Mouse (Mus musculus) midbrain, embryonic 14.5 days (tissue): Measurements from ENCODE around the gene Lysmd2. TPM values are rescaled to one million over a fixed set of nuclear protein-coding genes. Genes with fewer than 3 reads are reported as not detected.
"Not testable (repeated sequence)": the region's sequence is repeated elsewhere in the genome, so short reads cannot be mapped to it uniquely, and the experiment has no call there.

Experiments
- ATAC-seq: fragments of 200-750 bp; cut with Nextera tagmentation; 2 replicates; pipeline ENCODE4 v1.8.0; 2017; ENCODE audit warnings: moderate number of reproducible peaks, moderate library complexity; ENCODE audit not compliant: low FRiP score, low TSS enrichment
- DNase-seq: peaks from one replicate; pipeline ENCODE4 v3.0.0-alpha.2; 2015
- H3K27ac ChIP-seq: fragments of 300-500 bp; sonication (generic); replicated peaks from 2 replicates; pipeline ENCODE4 v1.5.1; 2014; ENCODE audit warnings: mild to moderate bottlenecking, low read depth, low read length, moderate library complexity
- H3K27me3 ChIP-seq: fragments of 300-500 bp; sonication (generic); 2 replicates; pipeline ENCODE4 v1.6.1; 2014; ENCODE audit warnings: low read length, control low read depth, mixed read lengths; ENCODE audit not compliant: control insufficient read depth, insufficient read depth
- H3K36me3 ChIP-seq: fragments of 300-500 bp; sonication (generic); 2 replicates; pipeline ENCODE4 v1.6.1; 2014; ENCODE audit warnings: low read length, control low read depth; ENCODE audit not compliant: control insufficient read depth, insufficient read depth
- H3K4me1 ChIP-seq: fragments of 300-500 bp; sonication (generic); 2 replicates; pipeline ENCODE4 v1.6.1; 2014; ENCODE audit warnings: mild to moderate bottlenecking, antibody characterized with exemption, low read length, control low read depth; ENCODE audit not compliant: control insufficient read depth, insufficient read depth
- H3K4me2 ChIP-seq: fragments of 300-500 bp; sonication (generic); 2 replicates; pipeline ENCODE4 v1.6.1; 2014; ENCODE audit warnings: mild to moderate bottlenecking, low read length, moderate library complexity
- H3K4me3 ChIP-seq: fragments of 300-500 bp; sonication (generic); replicated peaks from 2 replicates; pipeline ENCODE4 v1.5.1; 2014; ENCODE audit warnings: low read depth, low read length
- H3K9ac ChIP-seq: fragments of 300-500 bp; sonication (generic); replicated peaks from 2 replicates; pipeline ENCODE4 v1.6.1; 2014; ENCODE audit warnings: mild to moderate bottlenecking, low read length, moderate library complexity
- H3K9me3 ChIP-seq: fragments of 300-500 bp; sonication (generic); 2 replicates; pipeline ENCODE4 v1.6.1; 2016; ENCODE audit warnings: low read length, control low read depth, mixed read lengths; ENCODE audit not compliant: control insufficient read depth
- WGBS: fragments of 180-500 bp; shearing (Covaris S2); extraction: QIAGEN DNeasy Blood & Tissue Kit; methylation state at CpG from one replicate; pipeline ENCODE4 v1.1.7; 2014; 5-methylcytosine and 5-hydroxymethylcytosine counted together
- polyA plus RNA-seq: library from polyadenylated mRNA; unstranded; fragments of >200 nt; fragmentation: Nextera tagmentation; extraction: Ambion mirVana; gene quantifications from 2 replicates; pipeline ENCODE4 v1.2.1, GENCODE M21; 2014

The Lysmd2 gene
- polyA plus RNA-seq, 1 experiment from 2014 or later = 29.0 TPM

DNA sequence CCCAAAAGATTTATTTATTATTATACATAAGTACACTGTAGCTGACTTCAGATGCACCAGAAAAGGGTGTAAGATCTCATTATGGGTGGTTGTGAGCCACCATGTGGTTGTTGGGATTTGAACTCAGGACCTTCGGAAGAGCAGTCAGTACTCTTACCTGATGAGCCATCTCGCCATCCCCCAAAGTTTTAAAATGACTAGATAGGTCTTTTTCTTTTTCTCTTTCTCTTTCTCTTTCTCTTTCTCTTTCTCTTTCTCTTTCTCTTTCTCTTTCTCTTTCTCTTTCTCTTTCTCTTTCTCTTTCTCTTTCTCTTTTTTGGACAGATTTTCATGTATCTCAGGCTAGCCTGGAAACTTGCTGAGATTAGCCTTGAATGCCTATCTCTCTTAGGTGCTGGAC, 5.8 kb upstream of the Lysmd2 start:
- H3K4me2 ChIP-seq, H3K4me1 ChIP-seq, H3K27ac ChIP-seq, H3K27me3 ChIP-seq, H3K9me3 ChIP-seq, H3K36me3 ChIP-seq, ATAC-seq, H3K9ac ChIP-seq, H3K4me3 ChIP-seq, DNase-seq: not testable (repeated sequence)
- WGBS = 93% methylated on average over 2 of the region's 2 CpGs

GRCm38 (mm10) chr9:75621428-75621827, 4.1 kb upstream of the Lysmd2 start:
- ATAC-seq (no peak), DNase-seq (no peak)
- no peak overlapping the region for H3K27ac ChIP-seq
- 0 out of 2 replicates have a peak, but pooled peaks cover 4% of the 10 kb centered on the region for H3K4me1 ChIP-seq
- no peaks in the 10 kb centered on the region for H3K36me3 ChIP-seq
- no peak overlapping the region for H3K4me3 ChIP-seq
- no peak overlapping the region for H3K4me2 ChIP-seq
- no peaks in the 10 kb centered on the region for H3K27me3 ChIP-seq
- 94% methylated on average over 3 of the region's 3 CpGs for WGBS
- H3K9ac ChIP-seq = no peak overlapping the region
- H3K9me3 ChIP-seq = no peaks in the 10 kb centered on the region

DNA sequence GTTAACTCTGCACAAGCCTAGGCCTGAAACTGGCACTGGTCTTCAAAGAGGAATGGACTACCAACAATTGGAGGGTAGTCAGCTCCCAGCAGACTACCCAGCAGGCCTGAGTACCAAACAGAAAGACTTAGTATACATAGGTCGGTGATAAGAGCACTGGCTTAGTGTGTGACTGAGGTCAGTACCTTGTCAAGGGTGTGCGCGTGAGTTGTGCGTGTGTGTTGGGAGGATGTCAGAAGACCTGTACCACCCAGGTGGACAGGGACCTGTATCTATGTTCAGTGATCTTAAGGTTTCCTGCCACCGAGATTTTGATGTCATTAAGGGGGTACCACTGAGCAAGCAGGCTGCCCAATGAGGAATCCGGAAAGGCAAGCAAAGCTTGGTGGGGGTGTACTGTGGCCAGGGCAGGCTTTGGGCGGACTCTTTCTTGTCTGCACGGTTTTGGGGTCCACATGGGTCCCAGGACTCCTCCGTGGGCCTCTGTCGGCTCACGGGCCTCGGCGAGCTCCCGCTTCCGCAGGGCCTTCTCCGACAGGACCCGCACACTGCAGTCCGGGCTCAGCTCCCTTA, 472 bp upstream of the Lysmd2 start:
- Histone ChIP-seq H3K9me3 (no peaks in the 10 kb centered on the region), H3K36me3 (no peaks in the 10 kb centered on the region), H3K27ac (peak overlapping the region; percentile 97), H3K9ac (peak overlapping the region; percentile 95), H3K27me3 (no peaks in the 10 kb centered on the region), H3K4me3 (peak overlapping the region; percentile 77), H3K4me2 (peak overlapping the region; percentile 85), H3K4me1 (0 out of 2 replicates have a peak, but pooled peaks cover 4% of the 10 kb centered on the region)
- no peak for DNase-seq
- ATAC-seq = peak; percentile 18
- 12% methylated on average over 18 of the region's 18 CpGs for WGBS

DNA sequence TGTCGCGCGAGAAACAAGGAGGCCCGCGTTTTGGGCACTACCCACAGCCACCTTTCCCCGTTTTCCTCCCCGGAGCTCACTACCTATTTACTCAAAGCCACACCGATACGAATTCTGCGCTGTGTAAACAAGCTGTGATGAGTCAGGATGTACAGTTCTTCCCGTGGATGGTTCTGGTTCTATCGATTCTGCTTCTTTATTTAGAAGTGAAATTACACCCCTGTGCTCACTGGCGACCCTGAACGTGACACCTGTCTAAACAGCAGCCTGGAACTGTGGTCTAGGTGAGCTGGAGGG, 715 bp downstream of the Lysmd2 start:
- Histone ChIP-seq H3K36me3 (no peaks in the 10 kb centered on the region), H3K9me3 (no peaks in the 10 kb centered on the region), H3K9ac (peak overlapping the region; percentile 95), H3K27ac (peak overlapping the region; percentile 97), H3K4me3 (peak overlapping the region; percentile 77), H3K4me2 (peak overlapping the region; percentile 85), H3K4me1 (0 out of 2 replicates have a peak, but pooled peaks cover 4% of the 10 kb centered on the region), H3K27me3 (no peaks in the 10 kb centered on the region)
- 1% methylated on average over 14 of the region's 14 CpGs for WGBS
- DNase-seq (no peak), ATAC-seq (no peak; the same call in 1 of the 2 replicates)

DNA sequence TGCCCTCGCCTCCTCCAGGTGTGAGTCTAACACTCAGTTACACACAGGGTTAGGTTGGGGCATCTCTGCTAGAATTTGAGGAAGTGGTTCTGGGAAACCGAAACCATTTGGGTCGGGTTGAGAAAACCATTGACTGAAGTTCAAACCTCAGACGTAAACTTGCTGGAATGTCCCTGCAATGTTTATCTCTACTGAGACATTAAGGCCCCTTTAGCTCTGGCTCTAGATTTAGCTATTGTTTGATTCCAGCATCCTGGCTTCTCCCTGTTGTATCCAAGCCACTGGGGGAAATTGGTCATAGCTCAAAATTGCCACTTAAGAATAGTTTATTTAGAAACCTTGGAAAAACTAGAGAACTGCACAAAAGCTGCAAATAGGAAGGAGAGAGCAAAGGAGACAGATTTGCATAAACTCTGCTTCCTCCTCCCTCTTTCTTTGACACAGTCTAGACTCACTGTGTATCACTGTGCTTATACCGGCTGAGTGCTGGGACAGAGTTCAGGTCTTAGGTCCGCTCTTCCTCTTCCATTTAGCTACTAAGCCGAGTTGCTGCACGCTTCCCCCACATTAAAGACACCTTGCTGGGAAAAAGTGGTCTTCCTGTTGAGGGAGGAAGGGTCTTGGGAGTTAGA, 5.4 kb downstream of the Lysmd2 start:
- no peaks in the 10 kb centered on the region for H3K4me1 ChIP-seq
- ATAC-seq = no peak
- H3K27me3 ChIP-seq = no peaks in the 10 kb centered on the region
- H3K27ac ChIP-seq = no peak overlapping the region
- no peaks in the 10 kb centered on the region for H3K9me3 ChIP-seq
- no peak overlapping the region for H3K4me3 ChIP-seq
- H3K4me2 ChIP-seq = no peak overlapping the region
- WGBS = 84% methylated on average over 8 of the region's 8 CpGs
- H3K36me3 ChIP-seq = no peaks in the 10 kb centered on the region
- H3K9ac ChIP-seq = no peak overlapping the region
- DNase-seq = no peak

- WGBS = 54% methylated on average over 10 of the region's 10 CpGs
- DNase-seq (peak; percentile 39), ATAC-seq (peak; percentile 33; the same call in 1 of the 2 replicates)
- Histone ChIP-seq H3K27me3 (no peaks in the 10 kb centered on the region), H3K9me3 (no peaks in the 10 kb centered on the region), H3K4me3 (no peak overlapping the region), H3K36me3 (no peaks in the 10 kb centered on the region), H3K4me2 (no peak overlapping the region), H3K27ac (peak overlapping the region; percentile 45; the same call in 1 of the 2 replicates), H3K9ac (no peak overlapping the region), H3K4me1 (no peaks in the 10 kb centered on the region)
These were observed 6.6 kb downstream of the Lysmd2 start for GRCm38 (mm10) chr9:75632111-75632510.

DNA sequence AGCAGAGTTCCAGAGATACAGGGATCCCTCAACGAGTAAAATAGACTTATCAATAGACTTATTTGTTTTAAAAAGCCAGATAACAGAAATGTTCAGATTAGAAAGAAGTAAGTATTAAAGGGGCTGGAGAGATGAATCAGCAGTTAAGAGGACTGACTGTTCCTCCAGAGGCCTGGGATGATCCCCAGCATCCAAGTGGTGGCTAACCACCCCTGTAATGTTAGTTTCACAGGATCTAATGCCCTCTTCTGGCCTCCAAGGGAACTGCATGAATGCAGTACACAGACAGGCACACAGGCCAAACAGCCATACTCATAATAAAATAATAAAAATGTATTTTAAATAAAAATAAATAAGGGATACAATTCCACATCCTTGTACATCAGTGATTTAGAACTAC, 7.4 kb downstream of the Lysmd2 start:
- Histone ChIP-seq H3K27ac (0 out of 2 replicates have a peak overlapping the region, but pooled peaks have one; percentile 45), H3K4me1 (no peaks in the 10 kb centered on the region), H3K9ac (no peak overlapping the region), H3K36me3 (no peaks in the 10 kb centered on the region), H3K27me3 (no peaks in the 10 kb centered on the region), H3K4me3 (no peak overlapping the region), H3K9me3 (no peaks in the 10 kb centered on the region), H3K4me2 (no peak overlapping the region)
- 25% methylated on average over 1 of the region's 1 CpGs for WGBS
- DNase-seq (peak; percentile 52), ATAC-seq (no peak)

DNA sequence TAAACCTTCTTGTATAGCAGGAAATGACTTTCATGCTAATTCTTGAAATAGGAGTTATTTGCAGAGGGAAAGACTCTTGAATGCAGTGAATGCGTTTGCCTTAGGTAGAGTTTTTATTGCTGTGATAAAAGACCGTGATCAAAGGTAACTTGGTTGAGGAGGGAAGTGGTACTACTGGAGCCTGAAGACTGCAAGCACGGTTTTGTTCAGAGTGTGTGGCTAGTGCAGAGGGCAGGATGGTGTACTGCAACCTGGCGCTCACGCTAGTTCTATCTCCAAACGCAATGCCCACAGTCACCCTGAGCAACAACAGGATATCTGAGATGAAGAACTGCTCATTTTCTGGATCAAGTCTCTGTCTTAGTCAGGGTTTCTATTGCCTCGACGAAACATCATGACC, 8.1 kb downstream of the Lysmd2 start:
- DNase-seq = no peak
- H3K27ac ChIP-seq = no peak overlapping the region
- no peaks in the 10 kb centered on the region for H3K27me3 ChIP-seq
- 93% methylated on average over 8 of the region's 8 CpGs for WGBS
- H3K4me1 ChIP-seq = no peaks in the 10 kb centered on the region
- H3K4me3 ChIP-seq = no peak overlapping the region
- no peak for ATAC-seq
- no peaks in the 10 kb centered on the region for H3K36me3 ChIP-seq
- H3K9ac ChIP-seq = no peak overlapping the region
- no peak overlapping the region for H3K4me2 ChIP-seq
- H3K9me3 ChIP-seq = no peaks in the 10 kb centered on the region

DNA sequence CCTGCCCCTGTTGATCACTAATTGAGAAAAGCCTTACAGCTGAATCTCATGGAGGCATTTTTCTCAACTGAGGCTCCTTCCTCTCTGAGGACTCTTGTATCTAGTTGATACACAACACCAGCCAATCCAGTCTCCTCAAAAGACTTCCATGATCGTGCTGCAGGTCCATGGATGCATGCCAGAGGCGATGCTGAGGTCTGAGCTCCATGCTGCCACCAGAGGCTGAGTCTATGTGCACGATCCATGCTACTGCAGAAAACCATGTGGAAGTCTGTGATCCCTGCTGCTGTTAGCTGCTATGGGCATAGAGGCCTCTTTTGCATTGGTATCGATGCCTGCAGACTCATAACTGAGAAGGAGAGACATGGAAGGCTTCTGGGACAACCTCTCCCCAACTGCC, 8.7 kb downstream of the Lysmd2 start:
- no peaks in the 10 kb centered on the region for H3K9me3 ChIP-seq
- H3K4me3 ChIP-seq = no peak overlapping the region
- ATAC-seq (no peak), DNase-seq (no peak)
- H3K27me3 ChIP-seq = no peaks in the 10 kb centered on the region
- H3K27ac ChIP-seq = no peak overlapping the region
- H3K4me2 ChIP-seq = no peak overlapping the region
- no peak overlapping the region for H3K9ac ChIP-seq
- H3K4me1 ChIP-seq = no peaks in the 10 kb centered on the region
- H3K36me3 ChIP-seq = no peaks in the 10 kb centered on the region
- 87% methylated on average over 4 of the region's 4 CpGs for WGBS
